Mouse (Mus musculus) forelimb bud, embryonic 11.5 days (tissue): ENCODE measurements at regions not wholly inside any gene's neighbourhood (a gene's known extent, or its start where the extent isn't known, plus 50 kb on each side); places are given as distances from the start of the nearest gene placed in this dataset.
A peak's percentile ranks its signal among the peaks of the same experiment; 100 is the strongest.

Experiments used
- DNase-seq: peaks from one replicate; pipeline ENCODE4 v3.0.0-alpha.2; 2012; ENCODE audit warnings: low read depth, low spot score

- DNase-seq: no peak
These were observed 124.9 kb upstream of the Dynlrb2 start for GRCm38 (mm10) chr8:116379851-116380250.

GRCm38 (mm10) chr8:116375758-116376157 lies 129.0 kb upstream of the Dynlrb2 start:
- no peak for DNase-seq

- no peak for DNase-seq
These were observed 131.7 kb upstream of the Dynlrb2 start for GRCm38 (mm10) chr8:116373063-116373462.

- DNase-seq: no peak
These were observed 132.2 kb upstream of the Dynlrb2 start for GRCm38 (mm10) chr8:116372574-116372973.

- DNase-seq: no peak
These were observed 132.7 kb upstream of the Dynlrb2 start for GRCm38 (mm10) chr8:116372056-116372455.

- DNase-seq: no peak
These were observed 137.3 kb upstream of the Dynlrb2 start for GRCm38 (mm10) chr8:116367491-116367890.

GRCm38 (mm10) chr8:116366706-116367105 lies 138.1 kb upstream of the Dynlrb2 start:
- DNase-seq: no peak

GRCm38 (mm10) chr8:116364751-116365150 lies 140.0 kb upstream of the Dynlrb2 start:
- no peak for DNase-seq

GRCm38 (mm10) chr8:116364172-116364571 lies 140.6 kb upstream of the Dynlrb2 start:
- no peak for DNase-seq

- no peak for DNase-seq
These were observed 142.4 kb upstream of the Dynlrb2 start for GRCm38 (mm10) chr8:116362351-116362750.

- no peak for DNase-seq
These were observed 145.0 kb upstream of the Dynlrb2 start for GRCm38 (mm10) chr8:116359761-116360160.

- DNase-seq: no peak
These were observed 150.0 kb upstream of the Dynlrb2 start for GRCm38 (mm10) chr8:116354756-116355155.

GRCm38 (mm10) chr8:116353911-116354310 lies 150.9 kb upstream of the Dynlrb2 start:
- DNase-seq: no peak

GRCm38 (mm10) chr8:116352635-116353034 lies 152.1 kb upstream of the Dynlrb2 start:
- DNase-seq: no peak

GRCm38 (mm10) chr8:116348971-116349370 lies 155.8 kb upstream of the Dynlrb2 start:
- no peak for DNase-seq

GRCm38 (mm10) chr8:116346990-116347389 lies 157.8 kb upstream of the Dynlrb2 start:
- DNase-seq: no peak

- DNase-seq: no peak
These were observed 160.1 kb upstream of the Dynlrb2 start for GRCm38 (mm10) chr8:116344590-116345222.

- peak; percentile 3 for DNase-seq
These were observed 161.2 kb upstream of the Dynlrb2 start for GRCm38 (mm10) chr8:116343534-116343933.

GRCm38 (mm10) chr8:116334772-116335171 lies 170.0 kb upstream of the Dynlrb2 start:
- no peak for DNase-seq

GRCm38 (mm10) chr8:116334101-116334500 lies 170.7 kb upstream of the Dynlrb2 start:
- DNase-seq: no peak

- DNase-seq: no peak
These were observed 184.6 kb upstream of the Dynlrb2 start for GRCm38 (mm10) chr8:116320014-116320680.

GRCm38 (mm10) chr8:116315410-116315809 lies 189.4 kb upstream of the Dynlrb2 start:
- DNase-seq: no peak

- no peak for DNase-seq
These were observed 190.2 kb upstream of the Dynlrb2 start for GRCm38 (mm10) chr8:116314429-116315092.
